Mouse (Mus musculus) hindbrain, embryonic 16.5 days (tissue): Measurements from ENCODE around the gene Apbb2. TPM values are rescaled to one million over a fixed set of nuclear protein-coding genes. Genes with fewer than 3 reads are reported as not detected.

ENCODE experiments used
- ATAC-seq: fragments of 200-750 bp; cut with Nextera tagmentation; 2 replicates; pipeline ENCODE4 v1.8.0; 2017; ENCODE audit warnings: moderate TSS enrichment, moderate library complexity
- H3K27ac ChIP-seq: fragments of 300-500 bp; sonication (generic); 2 replicates; pipeline ENCODE4 v1.5.1; 2014; ENCODE audit warnings: low read depth, mild to moderate bottlenecking, control low read depth, low read length, moderate library complexity
- H3K27me3 ChIP-seq: fragments of 300-500 bp; sonication (generic); replicated peaks from 2 replicates; pipeline ENCODE4 v1.6.1; 2014; ENCODE audit warnings: low read length; ENCODE audit not compliant: control insufficient read depth, insufficient read depth
- H3K36me3 ChIP-seq: fragments of 300-500 bp; sonication (generic); 2 replicates; pipeline ENCODE4 v1.6.1; 2014; ENCODE audit warnings: mild to moderate bottlenecking, low read length, moderate library complexity, mixed read lengths; ENCODE audit not compliant: control insufficient read depth, insufficient read depth
- H3K4me1 ChIP-seq: fragments of 300-500 bp; sonication (generic); 2 replicates; pipeline ENCODE4 v1.6.1; 2014; ENCODE audit warnings: low read depth, low read length; ENCODE audit not compliant: control insufficient read depth, insufficient read depth
- H3K4me2 ChIP-seq: fragments of 300-500 bp; sonication (generic); 2 replicates; pipeline ENCODE4 v1.6.1; 2014; ENCODE audit warnings: mild to moderate bottlenecking, low read length, control low read depth, moderate library complexity
- H3K4me3 ChIP-seq: fragments of 300-500 bp; sonication (generic); 2 replicates; pipeline ENCODE4 v1.5.1; 2014; ENCODE audit warnings: mild to moderate bottlenecking, low read length, control low read depth, moderate library complexity
- H3K9ac ChIP-seq: fragments of 300-500 bp; sonication (generic); 2 replicates; pipeline ENCODE4 v1.6.1; 2014; ENCODE audit warnings: low read depth, mild to moderate bottlenecking, control low read depth, low read length, moderate library complexity
- H3K9me3 ChIP-seq: fragments of 300-500 bp; sonication (generic); 2 replicates; pipeline ENCODE4 v1.6.1; 2014; ENCODE audit warnings: mild to moderate bottlenecking, low read length, moderate library complexity; ENCODE audit not compliant: control insufficient read depth
- WGBS: fragments of 180-500 bp; shearing (Covaris S2); extraction: QIAGEN DNeasy Blood & Tissue Kit; methylation state at CpG from one replicate; pipeline ENCODE4 v1.1.7; 2014; 5-methylcytosine and 5-hydroxymethylcytosine counted together
- polyA plus RNA-seq: library from polyadenylated mRNA; unstranded; fragments of >200 nt; fragmentation: Nextera tagmentation; extraction: Ambion mirVana; gene quantifications from 2 replicates; pipeline ENCODE4 v1.2.1, GENCODE M21; 2015

Gene Apbb2
- polyA plus RNA-seq, 1 experiment from 2014 or later = 97.0 TPM

- 74% methylated on average over 8 of the region's 8 CpGs for WGBS
- no peaks in the 10 kb centered on the region for H3K27me3 ChIP-seq
- H3K4me1 ChIP-seq = peaks cover 3% of the 10 kb centered on the region; the same call in 1 of the 2 replicates
- no peak overlapping the region for H3K4me2 ChIP-seq
- H3K9me3 ChIP-seq = no peaks in the 10 kb centered on the region
- no peak for ATAC-seq
- H3K9ac ChIP-seq = no peak overlapping the region
- no peak overlapping the region for H3K4me3 ChIP-seq
- peak overlapping the region; percentile 64 for H3K27ac ChIP-seq
- H3K36me3 ChIP-seq = peaks cover 19% of the 10 kb centered on the region
Observed at GRCm38 (mm10) chr5:66305511-66305910, 313.1 kb downstream of the Apbb2 start.

GRCm38 (mm10) chr5:66304300-66305067 lies 314.1 kb downstream of the Apbb2 start:
- Histone ChIP-seq H3K27ac (peak overlapping the region; percentile 3), H3K9me3 (no peaks in the 10 kb centered on the region), H3K36me3 (peaks cover 23% of the 10 kb centered on the region), H3K4me3 (no peak overlapping the region), H3K9ac (no peak overlapping the region), H3K27me3 (no peaks in the 10 kb centered on the region), H3K4me2 (no peak overlapping the region), H3K4me1 (peaks cover 3% of the 10 kb centered on the region; the same call in 1 of the 2 replicates)
- 0 out of 2 replicates have a peak, but pooled peaks have one; percentile 12 for ATAC-seq
- WGBS = 49% methylated on average over 11 of the region's 11 CpGs

DNA sequence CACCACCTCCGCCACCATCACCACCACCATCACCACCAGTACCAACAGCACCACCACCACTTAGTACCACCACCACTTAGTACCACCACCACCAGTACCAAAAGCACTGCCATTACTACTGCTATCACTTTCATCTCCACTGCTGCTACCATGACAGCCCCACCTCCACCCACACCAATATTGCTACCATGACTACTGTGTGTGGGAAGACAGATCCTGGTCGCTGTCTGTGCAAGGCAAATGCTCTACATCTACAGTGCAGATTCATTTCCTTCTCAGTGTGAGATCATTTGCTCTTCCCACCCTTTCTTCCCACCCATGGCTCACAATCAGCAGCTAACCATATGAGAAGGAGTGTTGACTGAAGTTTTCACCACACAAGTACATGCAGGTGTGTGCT lies 315.7 kb downstream of the Apbb2 start:
- Histone ChIP-seq H3K9ac (no peak overlapping the region), H3K4me1 (peaks cover 3% of the 10 kb centered on the region; the same call in 1 of the 2 replicates), H3K27me3 (no peaks in the 10 kb centered on the region), H3K4me2 (no peak overlapping the region), H3K27ac (no peak overlapping the region), H3K4me3 (no peak overlapping the region), H3K36me3 (peaks cover 20% of the 10 kb centered on the region), H3K9me3 (no peaks in the 10 kb centered on the region)
- 82% methylated on average over 2 of the region's 2 CpGs for WGBS
- no peak for ATAC-seq

- no peak overlapping the region for H3K4me2 ChIP-seq
- whole genome bisulfite sequencing = 89% methylated on average over 21 of the region's 21 CpGs
- no peak overlapping the region for H3K4me3 ChIP-seq
- H3K4me1 ChIP-seq = peaks cover 3% of the 10 kb centered on the region; the same call in 1 of the 2 replicates
- H3K27me3 ChIP-seq = no peaks in the 10 kb centered on the region
- ATAC-seq = no peak
- no peak overlapping the region for H3K9ac ChIP-seq
- H3K9me3 ChIP-seq = no peaks in the 10 kb centered on the region
- peaks cover 18% of the 10 kb centered on the region for H3K36me3 ChIP-seq
- H3K27ac ChIP-seq = no peak overlapping the region
Observed at GRCm38 (mm10) chr5:66302085-66302815, 316.3 kb downstream of the Apbb2 start.

- Histone ChIP-seq H3K4me2 (no peak overlapping the region), H3K36me3 (peaks cover 15% of the 10 kb centered on the region), H3K4me3 (no peak overlapping the region), H3K4me1 (peaks cover 3% of the 10 kb centered on the region; the same call in 1 of the 2 replicates), H3K27ac (no peak overlapping the region), H3K9me3 (no peaks in the 10 kb centered on the region), H3K9ac (no peak overlapping the region), H3K27me3 (no peaks in the 10 kb centered on the region)
- no peak for ATAC-seq
- 88% methylated on average over 13 of the region's 13 CpGs for WGBS
Observed at GRCm38 (mm10) chr5:66300576-66300975, 318.0 kb downstream of the Apbb2 start.

DNA sequence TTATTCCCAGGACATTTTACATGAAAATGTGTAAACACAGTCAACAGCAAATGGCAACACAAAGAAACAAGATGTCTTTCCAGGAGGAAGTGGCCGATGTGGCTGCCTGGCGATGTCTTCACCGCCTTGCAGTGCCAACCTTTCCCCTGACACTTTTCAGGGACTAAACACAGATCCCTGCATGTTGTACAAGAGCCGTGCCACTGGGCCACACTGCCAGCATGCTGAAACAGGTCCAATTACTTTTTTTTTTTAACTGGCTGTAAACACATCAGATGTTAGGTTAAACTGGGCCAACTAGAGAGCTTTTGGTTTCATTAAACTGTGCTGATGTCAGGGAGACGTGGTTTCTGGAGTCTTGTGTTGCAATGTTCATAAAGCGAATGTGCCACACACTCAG lies 319.7 kb downstream of the Apbb2 start:
- Histone ChIP-seq H3K36me3 (peaks cover 15% of the 10 kb centered on the region), H3K27ac (no peak overlapping the region), H3K4me1 (no peaks in the 10 kb centered on the region), H3K4me3 (no peak overlapping the region), H3K9me3 (no peaks in the 10 kb centered on the region), H3K4me2 (no peak overlapping the region), H3K9ac (no peak overlapping the region), H3K27me3 (no peaks in the 10 kb centered on the region)
- no peak for ATAC-seq
- WGBS = 88% methylated on average over 6 of the region's 6 CpGs

DNA sequence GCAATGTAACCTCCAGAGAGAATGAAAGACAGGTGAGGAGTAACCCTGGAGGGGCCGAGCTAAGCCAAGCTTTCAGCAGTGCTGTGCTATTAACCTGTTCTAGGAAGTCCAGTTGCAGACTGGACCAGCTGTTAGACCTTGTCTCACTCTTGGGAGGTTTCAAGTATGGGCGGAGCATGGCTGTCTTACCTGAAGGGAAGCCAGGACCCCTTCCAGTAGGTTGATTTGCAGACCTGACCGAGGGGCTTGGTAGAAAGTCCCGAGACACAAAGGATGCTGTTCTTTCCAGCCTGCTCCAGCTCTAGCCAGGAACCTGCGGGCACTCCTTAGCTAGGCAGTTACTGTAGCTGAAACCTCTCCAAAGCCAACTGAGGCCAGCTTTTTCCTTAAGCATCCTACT lies 322.5 kb downstream of the Apbb2 start:
- 94% methylated on average over 5 of the region's 5 CpGs for WGBS

GRCm38 (mm10) chr5:66294952-66295351 lies 323.6 kb downstream of the Apbb2 start:
- no peak for ATAC-seq
- Histone ChIP-seq H3K9ac (no peak overlapping the region), H3K27ac (no peak overlapping the region), H3K4me3 (no peak overlapping the region), H3K27me3 (no peaks in the 10 kb centered on the region), H3K4me1 (no peaks in the 10 kb centered on the region), H3K36me3 (no peaks in the 10 kb centered on the region; the same call in 1 of the 2 replicates), H3K4me2 (no peak overlapping the region), H3K9me3 (no peaks in the 10 kb centered on the region)
- 87% methylated on average over 4 of the region's 4 CpGs for WGBS

More for the DNA sequence above, 322.5 kb downstream of the Apbb2 start:
- no peak overlapping the region for H3K27ac ChIP-seq
- no peak overlapping the region for H3K4me3 ChIP-seq
- no peaks in the 10 kb centered on the region for H3K27me3 ChIP-seq
- H3K9ac ChIP-seq = no peak overlapping the region
- H3K4me2 ChIP-seq = no peak overlapping the region
- H3K4me1 ChIP-seq = no peaks in the 10 kb centered on the region
- H3K36me3 ChIP-seq = peaks cover 8% of the 10 kb centered on the region
- 0 out of 2 replicates have a peak, but pooled peaks have one; percentile 20 for ATAC-seq
- H3K9me3 ChIP-seq = no peaks in the 10 kb centered on the region

DNA sequence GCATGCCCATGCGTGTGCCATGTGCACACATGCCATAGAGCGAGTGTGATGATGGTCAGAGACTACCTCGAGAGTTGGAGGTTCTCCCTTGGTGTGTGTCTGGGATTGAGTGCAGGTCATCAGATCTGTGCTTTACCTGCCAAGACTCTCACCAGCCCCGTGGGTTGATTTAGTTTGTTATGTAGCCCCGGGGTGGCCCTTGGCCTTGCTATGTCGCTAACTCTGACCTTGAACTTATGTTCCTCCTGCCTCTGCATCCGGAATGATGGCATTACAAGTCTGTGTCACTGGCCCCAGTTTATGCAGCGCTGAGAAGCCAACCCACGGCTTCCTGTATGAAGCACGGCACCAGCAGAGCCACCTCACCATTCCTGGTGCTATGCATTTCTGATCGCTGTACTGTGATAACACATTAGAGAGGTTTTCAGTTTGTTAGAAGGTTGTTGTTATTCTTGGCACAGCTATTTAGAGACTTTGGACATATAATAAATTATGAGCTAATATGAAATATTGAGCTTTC lies 324.4 kb downstream of the Apbb2 start:
- Histone ChIP-seq H3K27ac (no peak overlapping the region), H3K36me3 (no peaks in the 10 kb centered on the region; the same call in 1 of the 2 replicates), H3K4me1 (no peaks in the 10 kb centered on the region), H3K9ac (no peak overlapping the region), H3K4me2 (no peak overlapping the region), H3K4me3 (no peak overlapping the region), H3K9me3 (no peaks in the 10 kb centered on the region), H3K27me3 (no peaks in the 10 kb centered on the region)
- ATAC-seq = no peak
- WGBS = 88% methylated on average over 11 of the region's 11 CpGs
